Mouse (Mus musculus): ENCODE data around the gene Ppef1. TPM values are rescaled to one million over a fixed set of nuclear protein-coding genes. Genes with fewer than 3 reads are reported as not detected.

The Ppef1 gene
- polyA plus RNA-seq, 1 experiment from 2014 or later, result 4.1 TPM

GRCm38 (mm10) chrX:160590147-160590546, 145.4 kb downstream of the Ppef1 start:
- no peak for TF ChIP-seq CTCF (IDR thresholded peaks at IDR 0.05; ENCODE audit: low read depth)
- WGBS, result 96% methylated on average over 7 of the region's 7 CpGs
- no peaks in the 10 kb centered on the region for H3K36me3 ChIP-seq (ENCODE audit: control insufficient read depth, insufficient read depth)
- no peak for ATAC-seq
- H3K9me3 ChIP-seq (ENCODE audit: control insufficient read depth), result no peaks in the 10 kb centered on the region
- H3K4me2 ChIP-seq (replicated peaks; ENCODE audit: low read depth), result no peak overlapping the region
- H3K27me3 ChIP-seq (replicated peaks; ENCODE audit: control insufficient read depth, insufficient read depth, low read length), result no peaks in the 10 kb centered on the region
- H3K9ac ChIP-seq (ENCODE audit: low read depth, low read length), result no peak overlapping the region
- H3K4me3 ChIP-seq (ENCODE audit: low read depth, low read length), result no peak overlapping the region
- no peak overlapping the region for H3K27ac ChIP-seq (ENCODE audit: low read depth, low read length)
- H3K4me1 ChIP-seq (replicated peaks; ENCODE audit: control insufficient read depth, insufficient read depth, low read length), result no peaks in the 10 kb centered on the region

DNA sequence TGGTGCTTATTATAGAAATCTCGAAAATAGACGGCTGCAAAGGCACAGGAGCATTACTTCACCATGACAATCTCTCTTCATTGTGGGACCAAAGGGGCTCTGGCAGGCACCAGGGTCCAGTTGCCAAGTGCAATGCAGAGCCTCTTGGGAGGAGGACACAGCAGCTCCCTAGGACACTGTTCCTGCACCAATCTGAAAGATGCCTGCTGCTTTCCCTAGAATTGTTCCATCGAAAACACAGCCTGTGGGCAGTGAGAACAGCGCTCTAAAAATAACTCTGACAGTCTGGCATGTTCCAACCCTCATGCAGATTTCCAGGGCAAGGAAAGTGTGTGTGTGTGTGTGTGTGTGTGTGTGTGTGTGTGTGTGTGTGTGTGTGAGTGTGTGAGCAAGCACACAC, 147.0 kb downstream of the Ppef1 start:
- ATAC-seq, result no peak
- H3K9me3 ChIP-seq (ENCODE audit: control insufficient read depth), result no peaks in the 10 kb centered on the region
- no peaks in the 10 kb centered on the region for H3K4me1 ChIP-seq (replicated peaks; ENCODE audit: control insufficient read depth, insufficient read depth, low read length)
- no peak overlapping the region for H3K9ac ChIP-seq (ENCODE audit: low read depth, low read length)
- WGBS, result 87% methylated on average over 4 of the region's 4 CpGs
- no peak for TF ChIP-seq CTCF (IDR thresholded peaks at IDR 0.05; ENCODE audit: low read depth)
- H3K27me3 ChIP-seq (replicated peaks; ENCODE audit: control insufficient read depth, insufficient read depth, low read length), result no peaks in the 10 kb centered on the region
- H3K4me2 ChIP-seq (replicated peaks; ENCODE audit: low read depth), result no peak overlapping the region
- no peaks in the 10 kb centered on the region for H3K36me3 ChIP-seq (ENCODE audit: control insufficient read depth, insufficient read depth)
- H3K4me3 ChIP-seq (ENCODE audit: low read depth, low read length), result no peak overlapping the region
- H3K27ac ChIP-seq (ENCODE audit: low read depth, low read length), result no peak overlapping the region

DNA sequence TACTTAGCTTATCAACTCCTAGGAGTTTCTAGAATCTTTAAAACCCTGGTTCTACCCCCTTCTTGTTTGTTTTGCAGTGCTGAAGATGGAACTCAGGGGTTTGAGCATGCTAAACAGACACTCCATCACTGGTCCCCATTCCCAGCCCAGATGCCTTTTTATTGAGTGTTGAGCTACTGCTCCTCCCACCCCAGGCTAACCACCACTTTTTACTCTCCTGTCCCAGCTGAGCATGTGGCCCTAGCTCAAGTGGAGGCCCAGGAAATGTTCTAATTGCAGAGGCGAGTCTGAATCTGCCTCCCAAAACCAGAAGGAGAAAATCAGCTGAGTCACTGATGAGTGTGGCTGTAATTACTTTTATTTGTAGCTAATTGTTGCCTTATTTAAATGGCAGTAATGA, 150.5 kb downstream of the Ppef1 start:
- Histone ChIP-seq H3K4me1 (replicated peaks; ENCODE audit: control insufficient read depth, insufficient read depth, low read length) (no peaks in the 10 kb centered on the region), H3K27me3 (replicated peaks; ENCODE audit: control insufficient read depth, insufficient read depth, low read length) (no peaks in the 10 kb centered on the region), H3K4me2 (replicated peaks; ENCODE audit: low read depth) (no peak overlapping the region), H3K4me3 (ENCODE audit: low read depth, low read length) (no peak overlapping the region), H3K9ac (ENCODE audit: low read depth, low read length) (no peak overlapping the region), H3K27ac (ENCODE audit: low read depth, low read length) (no peak overlapping the region), H3K9me3 (ENCODE audit: control insufficient read depth) (no peaks in the 10 kb centered on the region), H3K36me3 (ENCODE audit: control insufficient read depth, insufficient read depth) (no peaks in the 10 kb centered on the region; the same call in 1 of the 2 replicates)
- TF ChIP-seq CTCF (IDR thresholded peaks at IDR 0.05; ENCODE audit: low read depth), result no peak
- 58% methylated on average over 1 of the region's 1 CpGs for WGBS
- ATAC-seq, result no peak

- no peak overlapping the region for H3K27ac ChIP-seq (ENCODE audit: low read depth, low read length)
- H3K4me1 ChIP-seq (replicated peaks; ENCODE audit: control insufficient read depth, insufficient read depth, low read length), result no peaks in the 10 kb centered on the region
- no peak for TF ChIP-seq CTCF (IDR thresholded peaks at IDR 0.05; ENCODE audit: low read depth)
- no peaks in the 10 kb centered on the region for H3K27me3 ChIP-seq (replicated peaks; ENCODE audit: control insufficient read depth, insufficient read depth, low read length)
- ATAC-seq, result no peak
- no peak overlapping the region for H3K4me2 ChIP-seq (replicated peaks; ENCODE audit: low read depth)
- H3K36me3 ChIP-seq (ENCODE audit: control insufficient read depth, insufficient read depth), result no peaks in the 10 kb centered on the region; the same call in 1 of the 2 replicates
- WGBS, result 87% methylated on average over 4 of the region's 4 CpGs
- H3K4me3 ChIP-seq (ENCODE audit: low read depth, low read length), result no peak overlapping the region
- no peak overlapping the region for H3K9ac ChIP-seq (ENCODE audit: low read depth, low read length)
- no peaks in the 10 kb centered on the region for H3K9me3 ChIP-seq (ENCODE audit: control insufficient read depth)
Observed at GRCm38 (mm10) chrX:160584148-160584838, 151.3 kb downstream of the Ppef1 start.

GRCm38 (mm10) chrX:160583589-160583988, 152.0 kb downstream of the Ppef1 start:
- Histone ChIP-seq H3K9ac (ENCODE audit: low read depth, low read length) (no peak overlapping the region), H3K4me2 (replicated peaks; ENCODE audit: low read depth) (no peak overlapping the region), H3K27ac (ENCODE audit: low read depth, low read length) (no peak overlapping the region), H3K9me3 (ENCODE audit: control insufficient read depth) (no peaks in the 10 kb centered on the region), H3K36me3 (ENCODE audit: control insufficient read depth, insufficient read depth) (no peaks in the 10 kb centered on the region; the same call in 1 of the 2 replicates), H3K4me1 (replicated peaks; ENCODE audit: control insufficient read depth, insufficient read depth, low read length) (no peaks in the 10 kb centered on the region), H3K27me3 (replicated peaks; ENCODE audit: control insufficient read depth, insufficient read depth, low read length) (no peaks in the 10 kb centered on the region), H3K4me3 (ENCODE audit: low read depth, low read length) (no peak overlapping the region)
- 68% methylated on average over 5 of the region's 5 CpGs for WGBS
- TF ChIP-seq CTCF (IDR thresholded peaks at IDR 0.05; ENCODE audit: low read depth), result peak; percentile 57
- ATAC-seq, result no peak

Other genes with a start within 250 kb of the Ppef1 start
- 4.4 and 4.7 TPM in 2 replicates for gene Phka2, start 233.6 kb downstream of the Ppef1 start, polyA plus RNA-seq (2015; fragmentation: Nextera tagmentation; extraction: Ambion mirVana)
- gene Rs1, start 32.2 kb upstream of the Ppef1 start, polyA plus RNA-seq (2015; fragmentation: Nextera tagmentation; extraction: Ambion mirVana), result 0.05 TPM in 1 of 2 replicates, not detected in the other
- gene Gja6, start 171.3 kb upstream of the Ppef1 start, polyA plus RNA-seq (2015; fragmentation: Nextera tagmentation; extraction: Ambion mirVana), result 0.09 and 0.29 TPM in 2 replicates